Mouse (Mus musculus) bone marrow macrophage, adult 2 months (primary cell): ENCODE data around the gene Cln6.

Source experiments
- CTCF ChIP-seq: IDR thresholded peaks from 2 replicates; pipeline ENCODE4 v1.5.1; 2012; ENCODE audit warnings: low read depth, mild to moderate bottlenecking, low read length, moderate library complexity
- POLR2A ChIP-seq: IDR thresholded peaks from 2 replicates; pipeline ENCODE4 v1.6.1; 2012; ENCODE audit warnings: mild to moderate bottlenecking, low read depth, low read length, borderline replicate concordance

DNA sequence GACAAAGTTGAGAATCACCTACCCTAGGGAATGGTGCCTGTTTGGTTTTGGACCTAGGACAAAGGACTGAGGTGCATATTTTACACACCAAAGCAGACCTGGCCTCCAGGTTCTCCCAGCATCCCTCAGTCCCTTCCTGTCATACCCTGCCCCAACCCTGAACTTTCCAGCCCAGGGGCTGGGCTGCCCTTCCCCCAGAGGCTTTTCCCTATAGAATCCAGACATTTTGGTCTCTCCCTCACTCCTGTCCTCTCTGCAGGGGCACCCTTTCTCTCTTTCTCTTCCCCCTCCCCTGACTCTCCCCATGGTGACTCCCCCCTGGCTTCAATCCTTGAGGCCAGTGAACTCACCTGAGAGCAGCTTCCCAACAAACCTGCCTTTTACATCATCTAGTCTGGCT, 32.1 kb downstream of the Cln6 start:
- no peak for TF ChIP-seq CTCF
- TF ChIP-seq POLR2A: no peak
